Mouse (Mus musculus) liver, postnatal 0 days (tissue): ENCODE data around the gene Tmbim7.

Experiments used
- CTCF ChIP-seq: sonication (generic); IDR thresholded peaks from 2 replicates; pipeline ENCODE4 v1.5.1; 2016; ENCODE audit warnings: antibody characterized with exemption, low read depth
- EP300 ChIP-seq: IDR thresholded peaks from 2 replicates; pipeline ENCODE4 v1.6.1; 2016; ENCODE audit warnings: antibody characterized with exemption, low read depth, mild to moderate bottlenecking

DNA sequence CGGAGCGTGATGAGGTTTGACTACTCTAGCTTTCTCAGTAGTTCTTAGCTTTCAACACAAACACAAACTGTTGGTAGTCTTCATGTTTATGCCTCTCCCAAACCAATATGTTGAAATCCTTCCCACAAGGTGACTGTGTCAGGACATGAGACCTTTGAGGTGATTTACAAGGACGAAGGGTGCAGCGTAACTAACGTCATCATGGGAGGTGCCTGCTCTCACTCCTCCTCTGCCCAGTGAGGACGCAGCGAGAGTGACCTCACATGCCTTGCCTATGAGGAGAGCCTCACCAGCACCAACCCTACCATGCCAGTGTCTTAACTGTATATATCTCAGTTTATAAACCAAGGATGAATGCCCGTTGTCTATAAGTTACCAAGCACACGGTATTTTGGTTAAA is 43.9 kb upstream of the Tmbim7 start:
- TF ChIP-seq EP300 (no peak), CTCF (no peak)
